Mouse (Mus musculus) adipose tissue, adult 10 weeks (tissue): ENCODE measurements around the gene Gm9745. TPM values are rescaled to one million over a fixed set of nuclear protein-coding genes. Genes with fewer than 3 reads are reported as not detected.

Source experiments
- polyA plus RNA-seq: library from polyadenylated mRNA; stranded (reverse); fragments of 350-450 nt; fragmentation: Illumina TruSeq; extraction: RNeasy Lipid Tissue Mini Kit (QIAGEN cat#74804); gene quantifications from one replicate; pipeline ENCODE4 v1.2.3, GENCODE M21; 2014; ENCODE audit warnings: low read depth, low replicate concordance

Gm9745 gene
- not detected for polyA plus RNA-seq

GRCm38 (mm10) chr13:8948131-8948530 is at the start of gene Gm9745:
Gene Gm9745 (minus strand): TSS chr13:8948231.

GRCm38 (mm10) chr13:8995990-8996786 is 48.2 kb upstream of the Gm9745 start, which contains the start of gene Gtpbp4:
Gene Gtpbp4 (minus strand): TSS chr13:8996083.

GRCm38 (mm10) chr13:8952563-8952962 is 4.5 kb upstream of the Gm9745 start, which contains the start of gene Idi2:
Gene Idi2 (plus strand): TSS chr13:8952863.

Other genes with a start within 250 kb of the Gm9745 start
- 14.4 TPM for gene Wdr37, start 76.3 kb downstream of the Gm9745 start, polyA plus RNA-seq
- 38.5 TPM for gene Idi1, start 62.7 kb downstream of the Gm9745 start, polyA plus RNA-seq
- not detected for gene Idi2, start 4.6 kb upstream of the Gm9745 start, polyA plus RNA-seq
- 28.9 TPM for gene Gtpbp4, start 47.9 kb upstream of the Gm9745 start, polyA plus RNA-seq
- 33.3 TPM for gene Larp4b, start 145.7 kb upstream of the Gm9745 start, polyA plus RNA-seq